8 mouse cellular contexts compared by ENCODE assay signal in the genomic region with DNA sequence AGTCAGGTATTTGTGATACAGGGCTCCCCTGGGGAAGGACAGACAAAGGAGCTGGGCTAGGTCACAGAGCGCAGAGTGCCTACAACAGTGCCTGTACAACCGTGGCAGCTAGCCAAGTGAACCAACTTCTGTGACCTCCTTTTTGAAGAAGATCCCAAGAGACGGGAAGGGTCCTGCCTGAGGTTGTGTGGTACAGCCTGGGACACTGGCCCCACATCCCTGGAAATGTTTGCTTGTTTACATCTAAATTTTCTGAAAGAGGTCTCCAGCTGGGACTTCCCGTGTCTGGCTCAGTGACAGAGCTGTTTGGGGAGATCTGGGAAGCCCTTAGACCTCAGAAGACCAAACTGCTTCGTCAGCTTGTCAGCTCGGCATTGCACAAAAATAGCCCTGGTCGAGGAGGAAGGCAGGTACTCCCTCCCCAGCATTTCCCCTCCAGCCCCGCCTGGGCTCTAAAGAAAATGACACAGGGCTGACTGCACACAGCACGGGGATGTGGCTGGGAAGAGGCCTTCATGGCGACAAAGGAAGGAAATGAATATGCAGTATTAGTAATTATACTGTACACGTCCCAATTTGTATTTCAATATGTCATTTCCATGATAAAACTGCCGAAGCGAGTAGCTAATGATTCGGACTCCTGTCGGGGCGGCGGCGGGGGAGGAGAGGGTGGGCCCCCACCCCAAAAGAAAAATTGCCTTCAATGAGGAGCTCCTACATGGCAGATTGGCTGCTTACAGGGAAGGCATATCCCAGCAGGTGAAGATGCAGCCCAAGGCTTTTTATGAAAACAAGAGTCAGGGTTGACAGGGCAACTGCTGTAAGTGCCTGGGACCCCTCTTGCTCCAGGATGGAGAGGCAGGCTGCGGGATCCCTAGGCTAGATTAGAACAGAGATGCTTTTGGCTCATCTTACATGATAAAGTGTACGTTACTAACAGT. TPM values are rescaled to one million over a fixed set of nuclear protein-coding genes. Genes with fewer than 3 reads are reported as not detected.
DNase-seq lines count a peak whose midpoint lies in the region; ATAC-seq and TF ChIP-seq lines count a peak whose summit lies in the region.

No protein-coding gene starts in this region.

- H3K4me2 ChIP-seq in embryonic facial prominence, embryonic 14.5 days (ENCODE audit: low read depth, low read length), result no peak overlapping the region
- peak overlapping the region; percentile 34; the same call in 1 of the 2 replicates for H3K4me2 ChIP-seq in forebrain, postnatal 0 days (ENCODE audit: low read depth)
- peak overlapping the region; percentile 29 for H3K4me2 ChIP-seq in hindbrain, embryonic 16.5 days (ENCODE audit: low read length)

- H3K27ac ChIP-seq in embryonic facial prominence, embryonic 14.5 days (replicated peaks; ENCODE audit: low read depth, low read length), result no peak overlapping the region
- no peak overlapping the region for H3K27ac ChIP-seq in embryonic facial prominence, embryonic 10.5 days (replicated peaks)
- H3K27ac ChIP-seq in MEL (ENCODE audit: control insufficient read depth, low read depth, low read length), result no peak overlapping the region
- peak overlapping the region; percentile 45 for H3K27ac ChIP-seq in forebrain, postnatal 0 days (ENCODE audit: low read depth, low read length)
- peak overlapping the region; percentile 18 for H3K27ac ChIP-seq in hindbrain, embryonic 16.5 days (ENCODE audit: low read depth, low read length)

- no peak for ATAC-seq in embryonic facial prominence, embryonic 14.5 days (ENCODE audit: low read depth)
- ATAC-seq in forebrain, postnatal 0 days, result peak; percentile 85
- peak; percentile 72 for ATAC-seq in hindbrain, embryonic 16.5 days
- no peak for ATAC-seq in CD4-positive, CD25-positive, alpha-beta regulatory T cell, adult 4 months

- TF ChIP-seq CTCF in MEL (IDR thresholded peaks at IDR 0.05 in 2 of 3, conservative IDR thresholded peaks at IDR 0.05 in 1 of 3; ENCODE audit: control insufficient read depth in 1 of 3, insufficient read depth in 1 of 3, low read depth in 2 of 3, low read length in 3 of 3, poor library complexity in 1 of 3, severe bottlenecking in 1 of 3), result no peak
- no peak for TF ChIP-seq CTCF in forebrain, postnatal 0 days (IDR thresholded peaks at IDR 0.05; ENCODE audit: low read depth)

- H3K4me1 ChIP-seq in embryonic facial prominence, embryonic 14.5 days (ENCODE audit: control insufficient read depth, insufficient read depth, low read length), result no peaks in the 10 kb centered on the region; the same call in 1 of the 2 replicates
- H3K4me1 ChIP-seq in embryonic facial prominence, embryonic 10.5 days, result peaks cover 17% of the 10 kb centered on the region
- peaks cover 0 to 4% of the 10 kb centered on the region in 2 experiments; a peak in 1 of 4 replicates for H3K4me1 ChIP-seq in MEL (ENCODE audit: control insufficient read depth in 1 of 2, insufficient read depth in 2 of 2, low read length in 2 of 2)
- H3K4me1 ChIP-seq in forebrain, postnatal 0 days (ENCODE audit: insufficient read depth), result 0 out of 2 replicates have a peak, but pooled peaks cover 12% of the 10 kb centered on the region
- peaks cover 12% of the 10 kb centered on the region for H3K4me1 ChIP-seq in hindbrain, embryonic 16.5 days (ENCODE audit: control insufficient read depth, insufficient read depth, low read depth, low read length)
- peaks cover 57% of the 10 kb centered on the region for H3K4me1 ChIP-seq in megakaryocyte, embryonic 14.5 days

- no peak overlapping the region for H3K4me3 ChIP-seq in embryonic facial prominence, embryonic 14.5 days (ENCODE audit: low read depth, low read length)
- no peak overlapping the region for H3K4me3 ChIP-seq in embryonic facial prominence, embryonic 10.5 days
- no peak overlapping the region for H3K4me3 ChIP-seq in MEL (ENCODE audit: control insufficient read depth in 1 of 2, insufficient read depth in 1 of 2, low read depth in 2 of 2, low read length in 2 of 2)
- H3K4me3 ChIP-seq in forebrain, postnatal 0 days (ENCODE audit: low read depth, low read length), result no peak overlapping the region
- no peak overlapping the region for H3K4me3 ChIP-seq in hindbrain, embryonic 16.5 days (ENCODE audit: low read length)
- H3K4me3 ChIP-seq in megakaryocyte, embryonic 14.5 days (replicated peaks), result peak overlapping the region; percentile 87

- H3K9ac ChIP-seq in embryonic facial prominence, embryonic 14.5 days (ENCODE audit: low read depth, low read length), result no peak overlapping the region
- H3K9ac ChIP-seq in MEL (ENCODE audit: control insufficient read depth, low read depth, low read length, poor library complexity, severe bottlenecking), result no peak overlapping the region
- H3K9ac ChIP-seq in forebrain, postnatal 0 days, result peak overlapping the region; percentile 14; the same call in 1 of the 2 replicates
- peak overlapping the region; percentile 46 for H3K9ac ChIP-seq in hindbrain, embryonic 16.5 days (ENCODE audit: low read depth, low read length)

- no peaks in the 10 kb centered on the region for H3K79me2 ChIP-seq in MEL (ENCODE audit: control insufficient read depth, insufficient read depth, low read length, poor library complexity)

- DNase-seq in embryonic facial prominence, embryonic 14.5 days (ENCODE audit: low spot score), result peak; percentile 45
- DNase-seq in embryonic facial prominence, embryonic 10.5 days (ENCODE audit: low spot score), result no peak
- DNase-seq in MEL (ENCODE audit: low read depth, low spot score), result peak; percentile 23
- peak; percentile 39 for DNase-seq in forebrain, postnatal 0 days
- DNase-seq in thymus, postnatal 25 days, result no peak

- no peaks in the 10 kb centered on the region for H3K9me3 ChIP-seq in embryonic facial prominence, embryonic 14.5 days (ENCODE audit: control insufficient read depth, low read length)
- no peaks in the 10 kb centered on the region for H3K9me3 ChIP-seq in embryonic facial prominence, embryonic 10.5 days
- no peaks in the 10 kb centered on the region for H3K9me3 ChIP-seq in MEL (replicated peaks; ENCODE audit: insufficient read depth, low read length)
- H3K9me3 ChIP-seq in forebrain, postnatal 0 days (ENCODE audit: low read length), result no peaks in the 10 kb centered on the region
- no peaks in the 10 kb centered on the region for H3K9me3 ChIP-seq in hindbrain, embryonic 16.5 days (ENCODE audit: control insufficient read depth, low read length)
- H3K9me3 ChIP-seq in megakaryocyte, embryonic 14.5 days, result no peaks in the 10 kb centered on the region

- no peaks in the 10 kb centered on the region for H3K27me3 ChIP-seq in embryonic facial prominence, embryonic 14.5 days (replicated peaks; ENCODE audit: control insufficient read depth, insufficient read depth, low read length)
- no peaks in the 10 kb centered on the region for H3K27me3 ChIP-seq in embryonic facial prominence, embryonic 10.5 days (replicated peaks; ENCODE audit: low read depth, poor library complexity, severe bottlenecking)
- H3K27me3 ChIP-seq in MEL (ENCODE audit: control insufficient read depth in 1 of 2, insufficient read depth in 2 of 2, low read length in 2 of 2), result peaks cover 0 to 2% of the 10 kb centered on the region in 2 experiments; a peak in 1 of 4 replicates
- H3K27me3 ChIP-seq in forebrain, postnatal 0 days (ENCODE audit: insufficient read depth, low read length), result no peaks in the 10 kb centered on the region
- no peaks in the 10 kb centered on the region for H3K27me3 ChIP-seq in hindbrain, embryonic 16.5 days (replicated peaks; ENCODE audit: control insufficient read depth, insufficient read depth, low read length)
- H3K27me3 ChIP-seq in megakaryocyte, embryonic 14.5 days (replicated peaks), result peaks cover 14% of the 10 kb centered on the region

- no peaks in the 10 kb centered on the region for H3K36me3 ChIP-seq in embryonic facial prominence, embryonic 14.5 days (ENCODE audit: control insufficient read depth, insufficient read depth, low read length)
- no peaks in the 10 kb centered on the region for H3K36me3 ChIP-seq in embryonic facial prominence, embryonic 10.5 days (replicated peaks)
- H3K36me3 ChIP-seq in MEL (ENCODE audit: control insufficient read depth in 1 of 2, insufficient read depth in 2 of 2, low read length in 2 of 2), result peaks cover 0 to under 1% of the 10 kb centered on the region in 2 experiments; a peak in 1 of 4 replicates
- no peaks in the 10 kb centered on the region for H3K36me3 ChIP-seq in forebrain, postnatal 0 days (ENCODE audit: insufficient read depth)
- no peaks in the 10 kb centered on the region for H3K36me3 ChIP-seq in hindbrain, embryonic 16.5 days (ENCODE audit: control insufficient read depth, insufficient read depth, low read length)
- no peaks in the 10 kb centered on the region for H3K36me3 ChIP-seq in megakaryocyte, embryonic 14.5 days (replicated peaks; ENCODE audit: low read length)

- WGBS in embryonic facial prominence, embryonic 14.5 days, result 33% methylated on average over 20 of the region's 20 CpGs
- 38% methylated on average over 20 of the region's 20 CpGs for WGBS in embryonic facial prominence, embryonic 10.5 days
- 12% methylated on average over 20 of the region's 20 CpGs for WGBS in forebrain, postnatal 0 days
- 15% methylated on average over 20 of the region's 20 CpGs for WGBS in hindbrain, embryonic 16.5 days

- no peak for TF ChIP-seq POLR2A in MEL (IDR thresholded peaks at IDR 0.05; ENCODE audit: control insufficient read depth in 1 of 2, insufficient read depth in 1 of 2, low read depth in 1 of 2, low read length in 2 of 2, poor library complexity in 1 of 2)

- TF ChIP-seq EP300 in MEL (IDR thresholded peaks at IDR 0.05; ENCODE audit: low read depth in 1 of 2, low read length in 2 of 2), result no peak

- TF ChIP-seq RAD21 in MEL (IDR thresholded peaks at IDR 0.05; ENCODE audit: low read depth, low read length), result no peak

TF ChIP-seq in MEL, 35 proteins besides CTCF, POLR2A, EP300 and RAD21:
- TF ChIP-seq MXI1 (IDR thresholded peaks at IDR 0.05; ENCODE audit: low read depth, low read length) (no peak), MYB (IDR thresholded peaks at IDR 0.05; ENCODE audit: low read depth, low read length) (no peak), POLR2AphosphoS5 (IDR thresholded peaks at IDR 0.05; ENCODE audit: borderline replicate concordance, low read depth, low read length) (no peak)

RNA-seq across cellular contexts. Expression of gene Mxi1, which starts 25.8 kb away (rescaled TPM):
- polyA plus RNA-seq in embryonic facial prominence, embryonic 14.5 days (2014; fragmentation: Nextera tagmentation; extraction: Ambion mirVana), result 36.0 and 36.6 TPM in 2 replicates
- 29.2 and 33.0 TPM in 2 replicates for polyA plus RNA-seq in embryonic facial prominence, embryonic 10.5 days (2016; fragmentation: Nextera tagmentation; extraction: Ambion mirVana)
- total RNA-seq in MEL (2012; rRNA removed), result 29.0 and 29.8 TPM in 2 replicates
- 10 to 100 TPM in 1 of 2 experiments, not detected in 1; 60.9 TPM for polyA plus RNA-seq in MEL (2012; ENCODE audit: insufficient read depth in 1 of 2, insufficient read length in 2 of 2, low read depth in 1 of 2, low replicate concordance in 2 of 2, missing spikeins in 1 of 2)
- 37.0 and 48.4 TPM in 2 replicates for total RNA-seq in forebrain, postnatal 0 days (2014; rRNA removed)
- polyA plus RNA-seq in forebrain, postnatal 0 days (2015; fragmentation: Nextera tagmentation; extraction: Ambion mirVana), result 42.2 and 48.9 TPM in 2 replicates
- polyA plus RNA-seq in hindbrain, embryonic 16.5 days (2015; fragmentation: Nextera tagmentation; extraction: Ambion mirVana), result 18.9 and 27.8 TPM in 2 replicates
- 32.9 and 41.2 TPM in 2 replicates for polyA plus RNA-seq in megakaryocyte, embryonic 14.5 days (2012; ENCODE audit: insufficient read depth, low replicate concordance)
- 1 to 10 TPM; 4.8 to 6.2 TPM for polyA plus RNA-seq in CD4-positive, CD25-positive, alpha-beta regulatory T cell, adult 4 months (2017; shearing (Covaris generic))

Comparison
In these comparisons a context has a peak if more than half of its experiments do, and no peak if none do; other contexts are left out.
1. DNase-seq: peak in embryonic facial prominence, embryonic 14.5 days (single experiment), MEL (single experiment) and forebrain, postnatal 0 days (single experiment); none in embryonic facial prominence, embryonic 10.5 days (single experiment) and thymus, postnatal 25 days (single experiment).
2. ATAC-seq: peak in forebrain, postnatal 0 days (single experiment) and hindbrain, embryonic 16.5 days (single experiment); none in embryonic facial prominence, embryonic 14.5 days (single experiment) and CD4-positive, CD25-positive, alpha-beta regulatory T cell, adult 4 months (single experiment).
3. H3K27ac ChIP-seq: peak in forebrain, postnatal 0 days (single experiment) and hindbrain, embryonic 16.5 days (single experiment); none in embryonic facial prominence, embryonic 14.5 days (single experiment), embryonic facial prominence, embryonic 10.5 days (single experiment) and MEL (single experiment).
4. H3K9ac ChIP-seq: peak in forebrain, postnatal 0 days (single experiment) and hindbrain, embryonic 16.5 days (single experiment); none in embryonic facial prominence, embryonic 14.5 days (single experiment) and MEL (single experiment).